Mouse (Mus musculus): ENCODE data around the gene Clybl.

The Clybl gene

GRCm38 (mm10) chr14:122246919-122247859 is 65.7 kb downstream of the Clybl start:
- no peak for ATAC-seq (ENCODE audit: low TSS enrichment)

GRCm38 (mm10) chr14:122249123-122249522 is 67.6 kb downstream of the Clybl start:
- ATAC-seq (ENCODE audit: low TSS enrichment): no peak

GRCm38 (mm10) chr14:122251346-122251745 is 69.8 kb downstream of the Clybl start:
- no peak for ATAC-seq (ENCODE audit: low TSS enrichment)

GRCm38 (mm10) chr14:122255562-122256260 is 74.2 kb downstream of the Clybl start:
- no peak for ATAC-seq (ENCODE audit: low TSS enrichment)

- ATAC-seq (ENCODE audit: low TSS enrichment): no peak
Measured at GRCm38 (mm10) chr14:122256261-122256634, 74.7 kb downstream of the Clybl start.

GRCm38 (mm10) chr14:122258297-122258696 is 76.8 kb downstream of the Clybl start:
- ATAC-seq (ENCODE audit: low TSS enrichment): no peak

GRCm38 (mm10) chr14:122261250-122261649 is 79.7 kb downstream of the Clybl start:
- no peak for ATAC-seq (ENCODE audit: low TSS enrichment)

- ATAC-seq (ENCODE audit: low TSS enrichment): no peak
Measured at GRCm38 (mm10) chr14:122262851-122263659, 81.6 kb downstream of the Clybl start.

GRCm38 (mm10) chr14:122265214-122265613 is 83.7 kb downstream of the Clybl start:
- ATAC-seq (ENCODE audit: low TSS enrichment): no peak

- ATAC-seq (ENCODE audit: low TSS enrichment): no peak
Measured at GRCm38 (mm10) chr14:122267590-122267989, 86.1 kb downstream of the Clybl start.

GRCm38 (mm10) chr14:122271104-122271746 is 89.7 kb downstream of the Clybl start:
- no peak for ATAC-seq (ENCODE audit: low TSS enrichment)

- ATAC-seq (ENCODE audit: low TSS enrichment): no peak
Measured at GRCm38 (mm10) chr14:122277142-122277541, 95.6 kb downstream of the Clybl start.

- ATAC-seq (ENCODE audit: low TSS enrichment): no peak
Measured at GRCm38 (mm10) chr14:122279462-122280308, 98.2 kb downstream of the Clybl start.

- no peak for ATAC-seq (ENCODE audit: low TSS enrichment)
Measured at GRCm38 (mm10) chr14:122280309-122281071, 99.0 kb downstream of the Clybl start.

- ATAC-seq (ENCODE audit: low TSS enrichment): no peak
Measured at GRCm38 (mm10) chr14:122281072-122281634, 99.6 kb downstream of the Clybl start.

GRCm38 (mm10) chr14:122283959-122284358 is 102.5 kb downstream of the Clybl start:
- ATAC-seq (ENCODE audit: low TSS enrichment): no peak

- ATAC-seq (ENCODE audit: low TSS enrichment): no peak
Measured at GRCm38 (mm10) chr14:122296399-122296798, 114.9 kb downstream of the Clybl start.

- no peak for ATAC-seq (ENCODE audit: low TSS enrichment)
Measured at GRCm38 (mm10) chr14:122296864-122297263, 115.4 kb downstream of the Clybl start.

GRCm38 (mm10) chr14:122297386-122298109 is 116.0 kb downstream of the Clybl start:
- ATAC-seq (ENCODE audit: low TSS enrichment): no peak

Data from frontal cortex, adult (tissue).